Mouse (Mus musculus): ENCODE data around the gene Psmb8. TPM values are rescaled to one million over a fixed set of nuclear protein-coding genes. Genes with fewer than 3 reads are reported as not detected.

Psmb8 gene
- polyA plus RNA-seq, 1 experiment from 2014 or later: 1.6 TPM

DNA sequence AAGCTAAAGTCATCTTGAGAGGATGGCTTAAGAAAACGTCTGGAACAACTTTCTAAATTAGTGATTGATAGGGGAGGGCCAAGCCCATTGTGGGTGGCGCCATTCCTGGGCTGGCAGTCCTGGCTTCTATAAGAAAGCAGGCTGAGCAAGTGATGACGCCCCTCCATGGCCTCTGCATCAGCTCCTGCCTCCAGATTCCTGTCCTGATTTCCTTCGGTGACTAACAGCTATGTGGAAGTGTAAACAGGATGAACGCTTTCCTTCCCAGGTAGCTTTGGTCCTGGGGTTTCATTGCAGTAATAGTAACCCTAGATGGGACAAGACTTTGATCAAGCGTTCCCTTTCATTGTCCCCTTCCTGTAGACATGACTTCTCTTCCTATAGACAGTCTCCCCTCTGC is 18.5 kb upstream of the Psmb8 start:
- Histone ChIP-seq H3K9ac (no peak overlapping the region), H3K27me3 (peaks cover 12% of the 10 kb centered on the region), H3K4me1 (no peaks in the 10 kb centered on the region), H3K27ac (no peak overlapping the region), H3K36me3 (ENCODE audit: poor library complexity, severe bottlenecking) (no peaks in the 10 kb centered on the region), H3K4me2 (no peak overlapping the region), H3K9me3 (replicated peaks) (peaks cover 15% of the 10 kb centered on the region; the same call in 1 of the 2 replicates), H3K4me3 (no peak overlapping the region)
- 64% methylated on average over 6 of the region's 6 CpGs for WGBS
- ATAC-seq: no peak

DNA sequence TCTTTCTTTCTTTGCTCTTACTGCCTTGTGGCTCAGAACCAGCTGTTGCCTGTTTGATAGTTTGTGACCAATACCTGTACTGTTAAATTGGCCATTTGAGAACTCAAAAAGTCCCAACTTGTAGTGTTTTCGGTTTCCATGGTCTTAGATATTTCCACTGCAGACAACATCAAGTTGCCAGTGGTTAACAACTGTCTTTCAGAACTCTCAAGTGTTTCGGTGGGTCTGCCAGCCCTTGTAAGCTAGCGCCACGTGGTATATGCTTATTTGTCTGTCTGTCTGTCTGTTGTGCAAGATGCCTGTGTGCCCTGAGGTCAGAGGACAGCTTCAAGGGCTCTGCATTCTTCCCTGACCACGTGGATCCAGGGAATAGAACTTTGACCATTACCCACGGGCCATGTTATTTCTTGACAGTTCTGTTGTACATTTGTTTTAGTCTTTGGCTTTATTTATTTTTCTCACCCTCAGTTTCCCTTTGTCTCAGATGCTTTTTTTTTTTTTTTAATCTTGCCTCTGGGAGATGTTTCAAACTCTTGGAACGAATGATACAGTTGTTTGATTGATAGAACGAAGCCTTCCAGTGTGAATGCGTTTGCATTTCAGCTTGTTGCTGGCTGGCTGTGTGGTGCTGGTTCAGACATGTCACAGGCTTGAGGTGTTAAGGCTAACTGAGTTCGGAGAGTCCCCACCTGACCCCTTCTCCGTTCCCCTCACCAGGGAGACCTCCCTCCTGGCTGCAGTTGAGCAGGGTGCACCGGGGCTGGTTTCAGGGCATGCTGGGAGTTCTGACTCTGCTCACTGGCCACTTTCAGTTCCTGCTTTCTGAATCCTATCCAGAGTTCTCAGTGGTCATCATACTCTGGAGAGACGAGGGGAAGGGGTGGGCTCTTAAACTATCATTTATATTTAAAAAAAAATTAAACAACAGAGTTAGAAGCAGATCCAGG is 17.3 kb upstream of the Psmb8 start:
- H3K4me2 ChIP-seq: no peak overlapping the region
- WGBS: 75% methylated on average over 13 of the region's 13 CpGs
- H3K27me3 ChIP-seq: peaks cover 21% of the 10 kb centered on the region
- no peak for ATAC-seq
- H3K27ac ChIP-seq: no peak overlapping the region
- H3K9ac ChIP-seq: no peak overlapping the region
- H3K36me3 ChIP-seq (ENCODE audit: poor library complexity, severe bottlenecking): no peaks in the 10 kb centered on the region
- H3K4me3 ChIP-seq: no peak overlapping the region
- peaks cover 15% of the 10 kb centered on the region; the same call in 1 of the 2 replicates for H3K9me3 ChIP-seq (replicated peaks)
- no peaks in the 10 kb centered on the region for H3K4me1 ChIP-seq

DNA sequence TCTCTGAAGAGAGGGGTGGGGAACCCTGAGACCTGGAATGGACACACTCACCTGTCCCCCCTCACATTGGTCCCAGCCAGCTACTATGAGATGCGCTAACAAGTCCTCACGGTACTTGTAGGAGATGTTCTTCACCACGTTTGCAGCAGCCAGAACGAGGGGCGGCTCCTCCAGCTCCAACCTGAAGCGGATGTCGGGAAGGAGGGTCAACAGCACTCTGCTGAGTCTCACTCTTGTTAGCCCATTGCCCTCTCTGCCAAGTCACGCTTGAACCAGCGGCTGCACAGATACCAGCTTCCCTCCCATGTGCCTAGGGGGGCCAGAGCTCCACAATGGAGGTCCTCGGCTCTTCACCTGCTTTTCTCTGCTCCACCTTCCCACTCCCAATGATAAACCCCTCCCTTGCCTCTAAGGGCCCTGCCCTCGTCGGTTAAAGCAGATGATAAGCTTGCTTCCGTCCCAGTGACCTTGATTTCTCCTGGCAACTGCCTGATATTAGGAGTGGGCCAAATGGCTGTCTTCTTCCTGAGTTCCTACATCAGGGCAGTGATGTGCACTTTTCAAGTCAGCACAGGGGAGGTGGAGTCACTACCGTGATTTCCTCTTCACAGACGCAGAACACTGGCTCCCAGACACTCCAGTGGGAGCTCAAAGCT is 13.8 kb upstream of the Psmb8 start:
- H3K4me1 ChIP-seq: peaks cover 16% of the 10 kb centered on the region
- no peak overlapping the region for H3K9ac ChIP-seq
- no peak overlapping the region for H3K4me3 ChIP-seq
- H3K27ac ChIP-seq: no peak overlapping the region
- no peak for ATAC-seq
- H3K36me3 ChIP-seq (ENCODE audit: poor library complexity, severe bottlenecking): no peaks in the 10 kb centered on the region
- 81% methylated on average over 15 of the region's 15 CpGs for WGBS
- H3K4me2 ChIP-seq: no peak overlapping the region
- no peaks in the 10 kb centered on the region for H3K9me3 ChIP-seq (replicated peaks)
- peaks cover 53% of the 10 kb centered on the region for H3K27me3 ChIP-seq

DNA sequence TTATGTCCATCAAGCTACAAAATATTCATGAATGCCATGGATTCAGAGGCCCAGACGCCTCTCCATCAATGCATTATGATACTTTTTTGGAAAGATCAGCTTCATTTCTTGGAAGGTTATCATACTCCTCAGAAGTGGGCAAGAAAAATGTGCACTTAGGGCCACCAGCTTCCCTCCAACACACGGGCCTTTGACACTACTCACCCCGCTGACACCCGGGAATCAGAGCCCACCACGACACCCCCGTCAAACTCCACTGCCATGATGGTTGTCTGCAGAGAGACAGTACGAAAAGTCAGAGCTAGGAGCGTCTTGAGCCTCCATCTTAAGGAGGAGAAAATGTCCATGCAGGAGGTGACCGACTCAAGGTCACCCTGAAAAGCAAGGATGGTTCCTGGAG is 12.0 kb upstream of the Psmb8 start:
- Histone ChIP-seq H3K4me1 (peaks cover 16% of the 10 kb centered on the region), H3K36me3 (ENCODE audit: poor library complexity, severe bottlenecking) (no peaks in the 10 kb centered on the region), H3K4me2 (no peak overlapping the region), H3K4me3 (no peak overlapping the region), H3K27me3 (peaks cover 69% of the 10 kb centered on the region), H3K27ac (no peak overlapping the region), H3K9me3 (replicated peaks) (no peaks in the 10 kb centered on the region), H3K9ac (no peak overlapping the region)
- 89% methylated on average over 9 of the region's 9 CpGs for WGBS
- no peak for ATAC-seq

DNA sequence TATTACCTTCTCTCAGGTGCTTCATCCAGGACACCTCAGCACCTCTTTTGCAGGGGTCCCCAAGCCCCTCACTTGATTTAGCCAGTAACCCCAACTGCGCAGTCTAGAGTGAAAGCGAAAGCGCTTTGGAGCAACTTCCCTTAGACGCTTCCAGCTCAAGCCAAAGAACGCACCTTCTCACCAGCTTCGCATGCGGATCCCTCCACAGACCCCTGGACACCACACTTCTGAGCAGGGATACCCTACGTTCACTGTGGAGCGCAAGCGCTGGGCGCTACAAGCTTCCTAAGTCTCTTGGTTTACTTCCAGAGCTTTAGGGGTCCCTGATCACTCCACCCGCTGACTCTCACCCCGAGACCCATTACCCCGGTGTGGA is 10.6 kb upstream of the Psmb8 start:
- H3K27me3 ChIP-seq: peaks cover 81% of the 10 kb centered on the region
- no peaks in the 10 kb centered on the region for H3K9me3 ChIP-seq (replicated peaks)
- peaks cover 16% of the 10 kb centered on the region for H3K4me1 ChIP-seq
- H3K36me3 ChIP-seq (ENCODE audit: poor library complexity, severe bottlenecking): no peaks in the 10 kb centered on the region
- ATAC-seq: peak; percentile 52
- peak overlapping the region; percentile 61 for H3K9ac ChIP-seq
- WGBS: 3% methylated on average over 14 of the region's 14 CpGs
- H3K4me3 ChIP-seq: peak overlapping the region; percentile 46
- no peak overlapping the region for H3K27ac ChIP-seq
- peak overlapping the region; percentile 81 for H3K4me2 ChIP-seq

DNA sequence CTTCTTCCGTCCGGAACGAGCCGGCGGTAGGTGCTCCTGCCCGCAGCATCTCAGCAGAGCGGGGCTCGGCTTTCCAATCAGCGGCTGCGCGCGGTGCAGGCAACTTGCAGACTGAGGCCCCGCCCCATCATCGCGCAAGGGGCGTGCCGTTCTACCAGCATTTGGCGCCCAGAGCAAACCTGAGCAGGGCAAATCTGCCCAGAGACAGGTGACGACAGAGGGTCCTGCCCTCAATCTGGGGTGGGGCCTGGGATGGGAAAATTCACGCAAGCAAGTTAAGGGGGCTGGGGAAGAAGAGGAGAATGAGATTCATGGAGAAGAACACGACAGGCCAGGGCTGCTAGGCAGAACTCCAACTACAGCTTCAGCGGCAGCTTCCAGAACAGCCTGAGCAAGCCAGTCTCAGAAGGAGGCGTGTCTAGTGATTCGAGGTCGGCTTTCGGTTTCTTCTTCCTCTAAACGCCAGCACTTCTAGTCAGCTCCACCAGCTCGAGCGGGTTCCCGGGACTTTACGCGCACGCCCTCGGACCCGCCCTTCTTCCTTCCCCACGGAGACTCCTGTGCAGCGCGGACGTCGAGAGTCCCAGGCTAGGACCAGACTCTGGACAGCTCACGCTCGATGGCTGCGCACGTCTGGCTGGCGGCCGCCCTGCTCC is 10.1 kb upstream of the Psmb8 start, which contains the start of the genes Tap1 and Psmb9:
TSS of gene Tap1 (plus strand) at position 293 of the 656 bp plus-strand sequence.
TSS of gene Psmb9 (minus strand) at position 504 of the 656 bp plus-strand sequence.
- Histone ChIP-seq H3K4me2 (peak within 1 kb of the TSS; percentile 81), H3K9ac (peak within 1 kb of the TSS; percentile 61), H3K27me3 (peaks cover 86% of the 10 kb centered on the region), H3K27ac (no peak within 1 kb of the TSS), H3K9me3 (replicated peaks) (no peaks in the 10 kb centered on the region), H3K36me3 (ENCODE audit: poor library complexity, severe bottlenecking) (no peaks in the 10 kb centered on the region), H3K4me1 (peaks cover 16% of the 10 kb centered on the region), H3K4me3 (peak within 1 kb of the TSS; percentile 46)
- under 1% methylated on average over 46 of the region's 46 CpGs for WGBS
- ATAC-seq: peak; percentile 97

- Histone ChIP-seq H3K9ac (peak overlapping the region; percentile 61), H3K4me2 (peak overlapping the region; percentile 81), H3K4me3 (peak overlapping the region; percentile 46), H3K27me3 (peaks cover 91% of the 10 kb centered on the region), H3K36me3 (ENCODE audit: poor library complexity, severe bottlenecking) (no peaks in the 10 kb centered on the region), H3K27ac (no peak overlapping the region), H3K9me3 (replicated peaks) (no peaks in the 10 kb centered on the region), H3K4me1 (peaks cover 16% of the 10 kb centered on the region)
- ATAC-seq: no peak
- WGBS: 3% methylated on average over 20 of the region's 20 CpGs
Measured at GRCm38 (mm10) chr17:34188010-34188409, 9.5 kb upstream of the Psmb8 start.

DNA sequence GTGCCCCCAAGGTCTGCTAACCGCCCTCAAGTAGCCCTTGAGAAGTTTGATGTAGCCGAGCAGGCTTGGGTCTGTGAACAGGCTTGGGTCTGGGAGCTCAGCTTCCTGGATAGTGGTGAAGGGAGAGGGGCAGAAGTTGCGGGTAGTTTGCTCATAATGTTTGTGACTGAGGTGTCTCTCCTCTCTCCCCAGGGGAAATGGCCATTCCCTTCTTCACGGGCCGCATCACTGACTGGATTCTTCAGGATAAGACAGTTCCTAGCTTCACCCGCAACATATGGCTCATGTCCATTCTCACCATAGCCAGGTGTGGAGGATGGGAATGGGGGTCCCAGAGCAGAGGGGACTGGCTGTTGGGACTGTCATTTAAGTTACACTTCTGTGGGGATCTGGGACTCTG is 8.5 kb upstream of the Psmb8 start:
- Histone ChIP-seq H3K36me3 (ENCODE audit: poor library complexity, severe bottlenecking) (no peaks in the 10 kb centered on the region), H3K27me3 (peaks cover 89% of the 10 kb centered on the region), H3K4me2 (no peak overlapping the region), H3K27ac (no peak overlapping the region), H3K4me1 (peaks cover 16% of the 10 kb centered on the region), H3K9ac (no peak overlapping the region), H3K4me3 (no peak overlapping the region), H3K9me3 (replicated peaks) (no peaks in the 10 kb centered on the region)
- ATAC-seq: no peak
- 67% methylated on average over 6 of the region's 6 CpGs for WGBS

GRCm38 (mm10) chr17:34192852-34193251 is 4.7 kb upstream of the Psmb8 start:
- WGBS: 21% methylated on average over 16 of the region's 16 CpGs
- no peak overlapping the region for H3K27ac ChIP-seq
- peaks cover 92% of the 10 kb centered on the region for H3K27me3 ChIP-seq
- ATAC-seq: no peak
- no peak overlapping the region for H3K4me3 ChIP-seq
- peaks cover 16% of the 10 kb centered on the region for H3K4me1 ChIP-seq
- H3K4me2 ChIP-seq: no peak overlapping the region
- H3K9me3 ChIP-seq (replicated peaks): no peaks in the 10 kb centered on the region
- no peak overlapping the region for H3K9ac ChIP-seq
- H3K36me3 ChIP-seq (ENCODE audit: poor library complexity, severe bottlenecking): no peaks in the 10 kb centered on the region

DNA sequence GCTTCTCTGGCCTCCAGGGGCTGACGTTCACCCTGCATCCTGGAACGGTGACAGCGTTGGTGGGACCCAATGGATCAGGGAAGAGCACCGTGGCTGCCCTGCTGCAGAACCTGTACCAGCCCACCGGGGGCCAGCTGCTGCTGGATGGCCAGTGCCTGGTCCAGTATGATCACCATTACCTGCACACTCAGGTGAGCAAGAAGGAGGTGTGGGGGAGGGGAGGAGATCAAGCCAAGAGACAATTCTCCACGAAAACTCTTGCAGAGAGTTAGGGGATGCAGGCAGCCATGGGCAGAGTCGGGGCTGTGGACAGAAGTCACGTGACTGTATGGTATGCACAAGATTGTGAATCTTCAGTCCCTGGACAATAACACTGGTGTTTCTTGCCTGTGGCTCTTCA is 4.1 kb upstream of the Psmb8 start:
- peaks cover 17% of the 10 kb centered on the region for H3K4me1 ChIP-seq
- no peaks in the 10 kb centered on the region for H3K36me3 ChIP-seq (ENCODE audit: poor library complexity, severe bottlenecking)
- H3K27me3 ChIP-seq: peaks cover 92% of the 10 kb centered on the region
- H3K9me3 ChIP-seq (replicated peaks): no peaks in the 10 kb centered on the region
- H3K27ac ChIP-seq: no peak overlapping the region
- WGBS: 51% methylated on average over 8 of the region's 8 CpGs
- no peak overlapping the region for H3K4me3 ChIP-seq
- no peak overlapping the region for H3K9ac ChIP-seq
- no peak for ATAC-seq
- no peak overlapping the region for H3K4me2 ChIP-seq

GRCm38 (mm10) chr17:34194723-34195122 is 2.8 kb upstream of the Psmb8 start:
- Histone ChIP-seq H3K27ac (no peak overlapping the region), H3K36me3 (ENCODE audit: poor library complexity, severe bottlenecking) (no peaks in the 10 kb centered on the region), H3K4me3 (no peak overlapping the region), H3K9me3 (replicated peaks) (no peaks in the 10 kb centered on the region), H3K4me1 (peaks cover 17% of the 10 kb centered on the region), H3K4me2 (no peak overlapping the region), H3K27me3 (peaks cover 94% of the 10 kb centered on the region), H3K9ac (no peak overlapping the region)
- no peak for ATAC-seq
- WGBS: 85% methylated on average over 4 of the region's 4 CpGs

DNA sequence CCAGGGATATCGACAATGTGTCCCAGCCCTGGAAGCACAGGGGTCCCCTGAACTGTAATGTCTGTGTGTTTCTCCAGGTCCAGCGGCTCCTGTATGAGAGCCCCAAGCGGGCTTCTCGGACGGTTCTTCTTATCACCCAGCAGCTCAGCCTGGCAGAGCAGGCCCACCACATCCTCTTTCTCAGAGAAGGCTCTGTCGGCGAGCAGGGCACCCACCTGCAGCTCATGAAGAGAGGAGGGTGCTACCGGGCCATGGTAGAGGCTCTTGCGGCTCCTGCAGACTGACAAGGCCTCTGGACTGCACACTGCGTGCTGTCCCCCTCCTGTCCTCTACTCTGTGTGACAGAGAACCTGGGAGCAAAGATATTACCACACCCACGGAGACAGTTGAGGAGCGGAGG is 1.0 kb upstream of the Psmb8 start:
- Histone ChIP-seq H3K4me1 (peaks cover 17% of the 10 kb centered on the region), H3K4me2 (0 out of 2 replicates have a peak overlapping the region, but pooled peaks have one; percentile 63), H3K27ac (no peak overlapping the region), H3K9ac (no peak overlapping the region), H3K4me3 (peak overlapping the region; percentile 39), H3K9me3 (replicated peaks) (no peaks in the 10 kb centered on the region), H3K27me3 (peaks cover 94% of the 10 kb centered on the region), H3K36me3 (ENCODE audit: poor library complexity, severe bottlenecking) (no peaks in the 10 kb centered on the region)
- 33% methylated on average over 12 of the region's 12 CpGs for WGBS
- ATAC-seq: no peak

Data from forebrain, embryonic 13.5 days (tissue).